Mouse (Mus musculus) lung, postnatal 14 days (tissue): ENCODE measurements at regions not wholly inside any gene's neighbourhood (a gene's known extent, or its start where the extent isn't known, plus 50 kb on each side); places are given as distances from the start of the nearest gene placed in this dataset.

ENCODE experiments used
- DNase-seq: peaks from one replicate; pipeline ENCODE4 v3.0.0; 2021

- peak; percentile 1 for DNase-seq
Measured at GRCm38 (mm10) chr13:37148627-37149026, 98.6 kb upstream of the F13a1 start.

GRCm38 (mm10) chr13:37147790-37148189 lies 97.7 kb upstream of the F13a1 start:
- no peak for DNase-seq

GRCm38 (mm10) chr13:37142812-37143211 lies 92.8 kb upstream of the F13a1 start:
- DNase-seq, result no peak

GRCm38 (mm10) chr13:37135115-37135514 lies 85.1 kb upstream of the F13a1 start:
- DNase-seq, result no peak

GRCm38 (mm10) chr13:37134518-37134917 lies 84.5 kb upstream of the F13a1 start:
- DNase-seq, result no peak

- DNase-seq, result peak; percentile 48
Measured at GRCm38 (mm10) chr13:37130637-37131036, 80.6 kb upstream of the F13a1 start.

- DNase-seq, result no peak
Measured at GRCm38 (mm10) chr13:37121602-37122001, 71.6 kb upstream of the F13a1 start.

- DNase-seq, result no peak
Measured at GRCm38 (mm10) chr13:37120219-37120618, 70.2 kb upstream of the F13a1 start.

- DNase-seq, result no peak
Measured at GRCm38 (mm10) chr13:37114324-37114723, 64.3 kb upstream of the F13a1 start.

GRCm38 (mm10) chr13:37111747-37112146 lies 61.7 kb upstream of the F13a1 start:
- DNase-seq, result no peak

GRCm38 (mm10) chr13:37107721-37108120 lies 57.7 kb upstream of the F13a1 start:
- no peak for DNase-seq

GRCm38 (mm10) chr13:37106009-37106408 lies 56.0 kb upstream of the F13a1 start:
- no peak for DNase-seq

- DNase-seq, result peak; percentile 20
Measured at GRCm38 (mm10) chr13:37104410-37105294, 54.6 kb upstream of the F13a1 start.

GRCm38 (mm10) chr13:37103741-37104296 lies 53.8 kb upstream of the F13a1 start:
- DNase-seq, result no peak

- DNase-seq, result no peak
Measured at GRCm38 (mm10) chr13:37101755-37102154, 51.7 kb upstream of the F13a1 start.
